Mouse (Mus musculus) Patski (cell line): Measurements from ENCODE around the gene Vsig10l. TPM values are rescaled to one million over a fixed set of nuclear protein-coding genes. Genes with fewer than 3 reads are reported as not detected.

ENCODE experiments used
- ATAC-seq: fragments of 100-300 bp; one replicate; pipeline ENCODE4 v1.8.0; 2021
- CTCF ChIA-PET: fragments of 350-600 bp; sonication (Branson Sonifier 250); formaldehyde crosslinking; loops from one replicate; lab custom pipeline; 2022; ENCODE audit warnings: inconsistent platforms; lab: Charles Lee
- POLR2A ChIA-PET: fragments of 350-600 bp; sonication (Branson Sonifier 250); formaldehyde crosslinking; loops from one replicate; lab custom pipeline; 2022; ENCODE audit warnings: antibody characterized with exemption, inconsistent platforms; lab: Charles Lee
- DNase-seq: peaks from one replicate; pipeline ENCODE4 v3.0.0-alpha.2; 2011; ENCODE audit warnings: low read depth, low spot score
- H3K27me3 ChIP-seq: fragments of 371-371 bp; one replicate; pipeline ENCODE4 v1.5.1; 2021
- CTCF ChIP-seq: fragments of 100-300 bp; IDR thresholded peaks from one replicate; pipeline ENCODE4 v1.5.1; 2021
- in situ Hi-C: fragments of 300-500 bp; cut with MboI; formaldehyde crosslinking; loops from 3 replicates; pipeline ENCODE4 v1.11.1; 2018; ENCODE audit warnings: low pct_unique_long_range_greater_than_20kb, mixed read lengths
- polyA plus RNA-seq: library from polyadenylated mRNA; unstranded; gene quantifications from one replicate; pipeline ENCODE4 v1.2.3, GENCODE M21; 2021

Gene Vsig10l
- polyA plus RNA-seq, 1 experiment from 2014 or later, result 4.0 TPM

GRCm38 (mm10) chr7:43440482-43440881 is 22.5 kb upstream of the Vsig10l start, which contains the start of gene Cldnd2:
Gene Cldnd2, plus strand, starts transcription at chr7:43440782.
- ATAC-seq (no peak), DNase-seq (no peak)
- TF ChIP-seq CTCF, result no peak
- ChIA-PET POLR2A (interaction anchor here (0.6 to 1.0 kb wide), 2 partner anchors 17 to 61 kb away, joined by 3 to 4 read pairs; no protein-coding TSS in a partner anchor), CTCF (interaction anchor here (0.9 kb wide), 1 partner anchor 27 kb away, joined by 3 read pairs; no protein-coding TSS in a partner anchor)
- in situ Hi-C loops, result loop anchor here (10.0 kb wide), 1 partner anchor 126 kb away; the partner anchor contains the start of gene Zfp715
- no peaks in the 10 kb centered on the region for H3K27me3 ChIP-seq

- in situ Hi-C loops, result loop anchor here (10.0 kb wide), 1 partner anchor 126 kb away; the partner anchor contains the start of gene Zfp715
These were observed 21.9 kb upstream of the Vsig10l start for GRCm38 (mm10) chr7:43441071-43441470.

GRCm38 (mm10) chr7:43442684-43443083 is 20.3 kb upstream of the Vsig10l start:
- no peaks in the 10 kb centered on the region for H3K27me3 ChIP-seq
- DNase-seq, result no peak
- no peak for TF ChIP-seq CTCF
- ChIA-PET POLR2A (interaction anchor here (0.7 to 1.1 kb wide), 2 partner anchors 16 to 19 kb away, joined by 3 read pairs; no protein-coding TSS in a partner anchor), CTCF (interaction anchor here (1.2 to 2.2 kb wide), 3 partner anchors 8 to 20 kb away, joined by 4 to 11 read pairs (median 5); no protein-coding TSS in a partner anchor)
- in situ Hi-C loops, result loop anchor here (10.0 kb wide), 1 partner anchor 128 kb away; the partner anchor contains the start of gene Zfp715
- no peak for ATAC-seq

More at GRCm38 (mm10) chr7:43441071-43441470, 21.9 kb upstream of the Vsig10l start:
- TF ChIP-seq CTCF, result no peak
- ATAC-seq, result no peak
- DNase-seq, result no peak
- ChIA-PET CTCF (interaction anchor here (0.9 kb wide), 1 partner anchor 26 kb away, joined by 3 read pairs; no protein-coding TSS in a partner anchor), POLR2A (interaction anchor here (0.7 kb wide), 2 partner anchors 16 to 45 kb away, joined by 3 to 4 read pairs; no protein-coding TSS in a partner anchor)
- no peaks in the 10 kb centered on the region for H3K27me3 ChIP-seq

GRCm38 (mm10) chr7:43443126-43443916 is 19.6 kb upstream of the Vsig10l start:
- ATAC-seq, result peak; percentile 89
- DNase-seq, result peak; percentile 58

GRCm38 (mm10) chr7:43443917-43444293 is 19.0 kb upstream of the Vsig10l start, which contains the start of the genes Etfb and Gm45233:
Gene Etfb, plus strand, starts transcription at chr7:43444083.
Gene Gm45233, plus strand, starts transcription at chr7:43444128.
- no peak for TF ChIP-seq CTCF
- ChIA-PET CTCF (interaction anchor here (0.8 to 2.2 kb wide), 4 partner anchors 9 to 22 kb away, joined by 3 to 11 read pairs (median 4); no protein-coding TSS in a partner anchor), POLR2A (interaction anchor here (1.2 kb wide), 1 partner anchor 13 kb away, joined by 4 read pairs; no protein-coding TSS in a partner anchor)
- peak; percentile 90 for ATAC-seq
- no peaks in the 10 kb centered on the region for H3K27me3 ChIP-seq
- DNase-seq, result peak; percentile 88
- in situ Hi-C loops, result loop anchor here (10.0 kb wide), 1 partner anchor 129 kb away; the partner anchor contains the start of gene Zfp715

More at GRCm38 (mm10) chr7:43443126-43443916, 19.6 kb upstream of the Vsig10l start:
- in situ Hi-C loops, result loop anchor here (10.0 kb wide), 1 partner anchor 129 kb away; the partner anchor contains the start of gene Zfp715
- H3K27me3 ChIP-seq, result no peaks in the 10 kb centered on the region
- ChIA-PET CTCF (interaction anchor here (0.8 to 2.2 kb wide), 4 partner anchors 8 to 20 kb away, joined by 3 to 11 read pairs (median 4); no protein-coding TSS in a partner anchor), POLR2A (interaction anchor here (0.7 to 1.1 kb wide), 2 partner anchors 15 to 20 kb away, joined by 3 read pairs; no protein-coding TSS in a partner anchor)
- no peak for TF ChIP-seq CTCF

GRCm38 (mm10) chr7:43447801-43448200 is 15.2 kb upstream of the Vsig10l start:
- in situ Hi-C loops, result loop anchor here (10.0 kb wide), 1 partner anchor 133 kb away; the partner anchor contains the start of gene Zfp715
- DNase-seq (no peak), ATAC-seq (no peak)
- ChIA-PET CTCF (no interaction called here), POLR2A (no interaction called here)
- no peak for TF ChIP-seq CTCF
- no peaks in the 10 kb centered on the region for H3K27me3 ChIP-seq

- POLR2A ChIA-PET, result no interaction called here
- no peaks in the 10 kb centered on the region for H3K27me3 ChIP-seq
- no peak for DNase-seq
- no peak for TF ChIP-seq CTCF
- ATAC-seq, result no peak
- CTCF ChIA-PET, result no interaction called here
- in situ Hi-C loops, result loop anchor here (10.0 kb wide), 1 partner anchor 133 kb away; the partner anchor contains the start of gene Zfp715
These were observed 14.7 kb upstream of the Vsig10l start for GRCm38 (mm10) chr7:43448246-43448645.

GRCm38 (mm10) chr7:43449811-43450210 is 13.1 kb upstream of the Vsig10l start:
- CTCF ChIA-PET, result no interaction called here
- ATAC-seq (no peak), DNase-seq (no peak)
- POLR2A ChIA-PET, result no interaction called here
- TF ChIP-seq CTCF, result no peak
- no peaks in the 10 kb centered on the region for H3K27me3 ChIP-seq
- in situ Hi-C loops, result loop anchor here (10.0 kb wide), 1 partner anchor 135 kb away; the partner anchor contains the start of gene Zfp715

- no peak for TF ChIP-seq CTCF
- ATAC-seq (no peak), DNase-seq (no peak)
- ChIA-PET POLR2A (no interaction called here), CTCF (no interaction called here)
- in situ Hi-C loops, result no loop called here
- no peaks in the 10 kb centered on the region for H3K27me3 ChIP-seq
These were observed 11.2 kb upstream of the Vsig10l start for GRCm38 (mm10) chr7:43451726-43452125.

GRCm38 (mm10) chr7:43452609-43453008 is 10.3 kb upstream of the Vsig10l start:
- POLR2A ChIA-PET, result no interaction called here
- CTCF ChIA-PET, result interaction anchor here (0.6 to 1.5 kb wide), 2 partner anchors 29 to 31 kb away, joined by 3 to 4 read pairs; no protein-coding TSS in a partner anchor
- in situ Hi-C loops, result no loop called here
- no peak for DNase-seq
- peak; percentile 74 for TF ChIP-seq CTCF
- peak; percentile 93 for ATAC-seq
- no peaks in the 10 kb centered on the region for H3K27me3 ChIP-seq
